Mouse (Mus musculus): ENCODE data around the gene Nek6. TPM values are rescaled to one million over a fixed set of nuclear protein-coding genes. Genes with fewer than 3 reads are reported as not detected.

Gene Nek6
- polyA plus RNA-seq, 1 experiment from 2014 or later = 72.9 TPM

GRCm38 (mm10) chr2:38542366-38542765 lies 30.9 kb downstream of the Nek6 start:
- Histone ChIP-seq H3K4me1 (replicated peaks) (peaks cover 52% of the 10 kb centered on the region), H3K36me3 (no peaks in the 10 kb centered on the region), H3K27me3 (no peaks in the 10 kb centered on the region), H3K9me3 (no peaks in the 10 kb centered on the region), H3K4me2 (replicated peaks) (no peak overlapping the region), H3K9ac (replicated peaks) (no peak overlapping the region), H3K27ac (no peak overlapping the region), H3K4me3 (replicated peaks) (no peak overlapping the region)
- WGBS = 73% methylated on average over 1 of the region's 1 CpGs
- ATAC-seq = no peak

- Histone ChIP-seq H3K36me3 (no peaks in the 10 kb centered on the region), H3K4me3 (replicated peaks) (no peak overlapping the region), H3K27me3 (no peaks in the 10 kb centered on the region), H3K9ac (replicated peaks) (no peak overlapping the region), H3K27ac (no peak overlapping the region), H3K4me2 (replicated peaks) (no peak overlapping the region), H3K4me1 (replicated peaks) (peaks cover 53% of the 10 kb centered on the region), H3K9me3 (no peaks in the 10 kb centered on the region)
- WGBS = 80% methylated on average over 2 of the region's 2 CpGs
- no peak for ATAC-seq
Observed at GRCm38 (mm10) chr2:38543158-38543557, 31.7 kb downstream of the Nek6 start.

GRCm38 (mm10) chr2:38544341-38544740 lies 32.9 kb downstream of the Nek6 start:
- peaks cover 47% of the 10 kb centered on the region for H3K4me1 ChIP-seq (replicated peaks)
- ATAC-seq = no peak

GRCm38 (mm10) chr2:38544982-38545381 lies 33.5 kb downstream of the Nek6 start:
- Histone ChIP-seq H3K4me2 (replicated peaks) (no peak overlapping the region), H3K9me3 (no peaks in the 10 kb centered on the region), H3K4me1 (replicated peaks) (peaks cover 40% of the 10 kb centered on the region), H3K27me3 (no peaks in the 10 kb centered on the region), H3K27ac (no peak overlapping the region), H3K4me3 (replicated peaks) (no peak overlapping the region), H3K9ac (replicated peaks) (no peak overlapping the region), H3K36me3 (no peaks in the 10 kb centered on the region)
- 89% methylated on average over 6 of the region's 6 CpGs for WGBS
- no peak for ATAC-seq

More at GRCm38 (mm10) chr2:38544341-38544740, 32.9 kb downstream of the Nek6 start:
- no peak overlapping the region for H3K9ac ChIP-seq (replicated peaks)
- H3K4me2 ChIP-seq (replicated peaks) = no peak overlapping the region
- no peak overlapping the region for H3K27ac ChIP-seq
- no peaks in the 10 kb centered on the region for H3K27me3 ChIP-seq
- no peaks in the 10 kb centered on the region for H3K36me3 ChIP-seq
- H3K4me3 ChIP-seq (replicated peaks) = no peak overlapping the region
- H3K9me3 ChIP-seq = no peaks in the 10 kb centered on the region

GRCm38 (mm10) chr2:38545706-38546105 lies 34.3 kb downstream of the Nek6 start:
- H3K27ac ChIP-seq = no peak overlapping the region
- H3K4me1 ChIP-seq (replicated peaks) = peaks cover 34% of the 10 kb centered on the region
- H3K4me2 ChIP-seq (replicated peaks) = no peak overlapping the region
- no peak for ATAC-seq
- no peaks in the 10 kb centered on the region for H3K36me3 ChIP-seq
- H3K9ac ChIP-seq (replicated peaks) = no peak overlapping the region
- no peaks in the 10 kb centered on the region for H3K9me3 ChIP-seq
- no peak overlapping the region for H3K4me3 ChIP-seq (replicated peaks)
- H3K27me3 ChIP-seq = no peaks in the 10 kb centered on the region

- Histone ChIP-seq H3K36me3 (no peaks in the 10 kb centered on the region), H3K4me1 (replicated peaks) (peaks cover 29% of the 10 kb centered on the region), H3K9me3 (no peaks in the 10 kb centered on the region), H3K27ac (no peak overlapping the region), H3K4me2 (replicated peaks) (no peak overlapping the region), H3K4me3 (replicated peaks) (no peak overlapping the region), H3K9ac (replicated peaks) (no peak overlapping the region), H3K27me3 (no peaks in the 10 kb centered on the region)
- WGBS = 10% methylated on average over 6 of the region's 6 CpGs
- peak; percentile 18; the same call in 1 of the 2 replicates for ATAC-seq
Observed at GRCm38 (mm10) chr2:38546222-38546621, 34.8 kb downstream of the Nek6 start.

- no peak overlapping the region for H3K9ac ChIP-seq (replicated peaks)
- H3K4me1 ChIP-seq (replicated peaks) = peaks cover 26% of the 10 kb centered on the region
- H3K27ac ChIP-seq = no peak overlapping the region
- no peak overlapping the region for H3K4me2 ChIP-seq (replicated peaks)
- WGBS = 68% methylated on average over 5 of the region's 5 CpGs
- no peak overlapping the region for H3K4me3 ChIP-seq (replicated peaks)
- H3K27me3 ChIP-seq = no peaks in the 10 kb centered on the region
- H3K36me3 ChIP-seq = no peaks in the 10 kb centered on the region
- ATAC-seq = no peak
- no peaks in the 10 kb centered on the region for H3K9me3 ChIP-seq
Observed at GRCm38 (mm10) chr2:38546748-38547147, 35.3 kb downstream of the Nek6 start.

GRCm38 (mm10) chr2:38547793-38548517 lies 36.5 kb downstream of the Nek6 start:
- Histone ChIP-seq H3K4me2 (replicated peaks) (no peak overlapping the region), H3K4me3 (replicated peaks) (no peak overlapping the region), H3K9me3 (no peaks in the 10 kb centered on the region), H3K36me3 (no peaks in the 10 kb centered on the region), H3K4me1 (replicated peaks) (peaks cover 26% of the 10 kb centered on the region), H3K27me3 (no peaks in the 10 kb centered on the region), H3K9ac (replicated peaks) (no peak overlapping the region), H3K27ac (no peak overlapping the region)
- WGBS = 28% methylated on average over 11 of the region's 11 CpGs
- 0 out of 2 replicates have a peak, but pooled peaks have one; percentile 34 for ATAC-seq

GRCm38 (mm10) chr2:38552004-38552443 lies 40.6 kb downstream of the Nek6 start:
- Histone ChIP-seq H3K9ac (replicated peaks) (no peak overlapping the region), H3K9me3 (no peaks in the 10 kb centered on the region), H3K4me1 (replicated peaks) (peaks cover 38% of the 10 kb centered on the region), H3K27ac (no peak overlapping the region), H3K4me2 (replicated peaks) (no peak overlapping the region), H3K27me3 (no peaks in the 10 kb centered on the region), H3K4me3 (replicated peaks) (no peak overlapping the region), H3K36me3 (no peaks in the 10 kb centered on the region)
- 73% methylated on average over 15 of the region's 15 CpGs for WGBS
- no peak for ATAC-seq

- no peak overlapping the region for H3K9ac ChIP-seq (replicated peaks)
- H3K36me3 ChIP-seq = peaks cover 10% of the 10 kb centered on the region; the same call in 1 of the 2 replicates
- peak; percentile 46 for ATAC-seq
- H3K4me2 ChIP-seq (replicated peaks) = no peak overlapping the region
- 67% methylated on average over 19 of the region's 19 CpGs for WGBS
- no peaks in the 10 kb centered on the region for H3K27me3 ChIP-seq
- H3K9me3 ChIP-seq = no peaks in the 10 kb centered on the region
- 0 out of 2 replicates have a peak overlapping the region, but pooled peaks have one; percentile 5 for H3K27ac ChIP-seq
- H3K4me1 ChIP-seq (replicated peaks) = peaks cover 25% of the 10 kb centered on the region
- no peak overlapping the region for H3K4me3 ChIP-seq (replicated peaks)
Observed at GRCm38 (mm10) chr2:38554226-38554995, 43.0 kb downstream of the Nek6 start.

- Histone ChIP-seq H3K27me3 (no peaks in the 10 kb centered on the region), H3K36me3 (peaks cover 10% of the 10 kb centered on the region; the same call in 1 of the 2 replicates), H3K9me3 (no peaks in the 10 kb centered on the region), H3K4me2 (replicated peaks) (no peak overlapping the region), H3K4me3 (replicated peaks) (no peak overlapping the region), H3K9ac (replicated peaks) (no peak overlapping the region), H3K4me1 (replicated peaks) (peaks cover 31% of the 10 kb centered on the region), H3K27ac (no peak overlapping the region)
- ATAC-seq = no peak
- 93% methylated on average over 4 of the region's 4 CpGs for WGBS
Observed at GRCm38 (mm10) chr2:38555659-38556058, 44.2 kb downstream of the Nek6 start.

GRCm38 (mm10) chr2:38556721-38557120 lies 45.3 kb downstream of the Nek6 start:
- peaks cover 33% of the 10 kb centered on the region for H3K4me1 ChIP-seq (replicated peaks)
- peaks cover 10% of the 10 kb centered on the region; the same call in 1 of the 2 replicates for H3K36me3 ChIP-seq
- ATAC-seq = no peak
- no peak overlapping the region for H3K27ac ChIP-seq
- H3K9ac ChIP-seq (replicated peaks) = no peak overlapping the region
- H3K4me3 ChIP-seq (replicated peaks) = no peak overlapping the region
- WGBS = 75% methylated on average over 3 of the region's 3 CpGs
- H3K9me3 ChIP-seq = no peaks in the 10 kb centered on the region
- H3K27me3 ChIP-seq = no peaks in the 10 kb centered on the region
- no peak overlapping the region for H3K4me2 ChIP-seq (replicated peaks)
